Mouse (Mus musculus) small intestine, adult 2 months (tissue): ENCODE results near the gene Cdk10. TPM values are rescaled to one million over a fixed set of nuclear protein-coding genes. Genes with fewer than 3 reads are reported as not detected.

Experiments used
- H3K27ac ChIP-seq: fragments of 200-500 bp; 2 replicates; pipeline ENCODE4 v1.5.1; 2012; ENCODE audit warnings: low read depth, low read length, control low read depth, inconsistent platforms; ENCODE audit not compliant: insufficient read depth
- H3K27me3 ChIP-seq: fragments of 200-500 bp; 2 replicates; pipeline ENCODE4 v1.6.1; 2012; ENCODE audit warnings: mild to moderate bottlenecking, moderate library complexity, low read length, inconsistent platforms; ENCODE audit not compliant: control insufficient read depth, insufficient read depth
- H3K36me3 ChIP-seq: fragments of 200-500 bp; 2 replicates; pipeline ENCODE4 v1.6.1; 2012; ENCODE audit warnings: mild to moderate bottlenecking, low read length, control low read depth, inconsistent platforms; ENCODE audit not compliant: control insufficient read depth, insufficient read depth
- H3K4me1 ChIP-seq: fragments of 200-500 bp; 2 replicates; pipeline ENCODE4 v1.6.1; 2012; ENCODE audit warnings: low read length, inconsistent platforms, mixed read lengths; ENCODE audit not compliant: control insufficient read depth, insufficient read depth, insufficient read length
- H3K4me3 ChIP-seq: fragments of 200-500 bp; 2 replicates; pipeline ENCODE4 v1.5.1; 2012; ENCODE audit warnings: low read depth, mild to moderate bottlenecking, control low read depth, inconsistent platforms, low read length, moderate library complexity
- CTCF ChIP-seq: fragments of 200-500 bp; IDR thresholded peaks from 2 replicates; pipeline ENCODE4 v1.5.1; 2012; ENCODE audit warnings: low read depth, mild to moderate bottlenecking, control low read depth, inconsistent platforms, low read length, moderate library complexity, mixed read lengths; ENCODE audit not compliant: insufficient replicate concordance, insufficient read length; ENCODE audit errors: extremely low read depth
- POLR2A ChIP-seq: fragments of 200-500 bp; IDR thresholded peaks from 2 replicates; pipeline ENCODE4 v1.6.1; 2012; ENCODE audit warnings: low read depth, mild to moderate bottlenecking, control low read depth, inconsistent platforms, low read length, moderate library complexity
- WGBS: fragments of 180-500 bp; shearing (Covaris S2); methylation state at CpG from one replicate; pipeline ENCODE4 v1.1.7; 2018; 5-methylcytosine and 5-hydroxymethylcytosine counted together
- polyA plus RNA-seq: library from polyadenylated mRNA; depleted of rRNA; stranded (reverse); fragments of >200 nt; gene quantifications from 2 replicates; pipeline ENCODE4 v1.2.3, GENCODE M21; 2012; rRNA removed

Cdk10 gene
- polyA plus RNA-seq = 20.7 and 27.7 TPM in 2 replicates

GRCm38 (mm10) chr8:123224278-123225266 is at the start of gene Cdk10:
Gene Cdk10, plus strand, starts transcription at chr8:123224842.
- TF ChIP-seq CTCF = no peak
- peak; percentile 88 for TF ChIP-seq POLR2A
- 1% methylated on average over 59 of the region's 59 CpGs for WGBS
- Histone ChIP-seq H3K36me3 (no peaks in the 10 kb centered on the region), H3K4me1 (0 out of 2 replicates have a peak, but pooled peaks cover 2% of the 10 kb centered on the region), H3K27me3 (no peaks in the 10 kb centered on the region), H3K27ac (peak within 1 kb of the TSS; percentile 76), H3K4me3 (peak within 1 kb of the TSS; percentile 76)

GRCm38 (mm10) chr8:123181391-123181790 is 43.3 kb upstream of the Cdk10 start:
- Histone ChIP-seq H3K27ac (no peak overlapping the region), H3K4me1 (peaks cover 3% of the 10 kb centered on the region; the same call in 1 of the 2 replicates), H3K4me3 (no peak overlapping the region), H3K27me3 (no peaks in the 10 kb centered on the region), H3K36me3 (no peaks in the 10 kb centered on the region)
- WGBS = 75% methylated on average over 3 of the region's 3 CpGs
- TF ChIP-seq POLR2A = no peak
- no peak for TF ChIP-seq CTCF

GRCm38 (mm10) chr8:123185566-123186409 is 38.9 kb upstream of the Cdk10 start, which contains the start of gene Dpep1:
Gene Dpep1, plus strand, starts transcription at chr8:123186242.
- H3K27me3 ChIP-seq = no peaks in the 10 kb centered on the region
- peak within 1 kb of the TSS; percentile 22 for H3K4me3 ChIP-seq
- TF ChIP-seq POLR2A (no peak), CTCF (no peak)
- H3K27ac ChIP-seq = peak within 1 kb of the TSS; percentile 45
- H3K4me1 ChIP-seq = peaks cover 17% of the 10 kb centered on the region; the same call in 1 of the 2 replicates
- no peaks in the 10 kb centered on the region for H3K36me3 ChIP-seq
- 50% methylated on average over 19 of the region's 19 CpGs for WGBS

GRCm38 (mm10) chr8:123188006-123188405 is 36.6 kb upstream of the Cdk10 start:
- no peak overlapping the region for H3K4me3 ChIP-seq
- TF ChIP-seq CTCF = no peak
- TF ChIP-seq POLR2A = no peak
- no peaks in the 10 kb centered on the region for H3K27me3 ChIP-seq
- H3K36me3 ChIP-seq = no peaks in the 10 kb centered on the region
- 80% methylated on average over 2 of the region's 2 CpGs for WGBS
- no peak overlapping the region for H3K27ac ChIP-seq
- peaks cover 20% of the 10 kb centered on the region; the same call in 1 of the 2 replicates for H3K4me1 ChIP-seq

- no peaks in the 10 kb centered on the region for H3K36me3 ChIP-seq
- peaks cover 24% of the 10 kb centered on the region; the same call in 1 of the 2 replicates for H3K4me1 ChIP-seq
- peak overlapping the region; percentile 13; the same call in 1 of the 2 replicates for H3K27ac ChIP-seq
- H3K4me3 ChIP-seq = no peak overlapping the region
- H3K27me3 ChIP-seq = no peaks in the 10 kb centered on the region
- WGBS = 16% methylated on average over 7 of the region's 7 CpGs
- TF ChIP-seq CTCF = no peak
- no peak for TF ChIP-seq POLR2A
These were observed 35.8 kb upstream of the Cdk10 start for GRCm38 (mm10) chr8:123188841-123189240.

- Histone ChIP-seq H3K27ac (peak overlapping the region; percentile 57), H3K4me3 (peak overlapping the region; percentile 25; the same call in 1 of the 2 replicates), H3K4me1 (peaks cover 24% of the 10 kb centered on the region; the same call in 1 of the 2 replicates), H3K27me3 (no peaks in the 10 kb centered on the region), H3K36me3 (no peaks in the 10 kb centered on the region)
- 2% methylated on average over 9 of the region's 9 CpGs for WGBS
- TF ChIP-seq POLR2A = no peak
- peak; percentile 67; the same call in 1 of the 2 replicates for TF ChIP-seq CTCF
These were observed 34.0 kb upstream of the Cdk10 start for GRCm38 (mm10) chr8:123190678-123191077.
